Mouse (Mus musculus) heart, adult 2 months (tissue): ENCODE results near the gene Acap2.

ENCODE experiments used
- CTCF ChIP-seq: fragments of 200-600 bp; IDR thresholded peaks from 2 replicates; pipeline ENCODE4 v1.8.1; 2022; ENCODE audit warnings: antibody characterized with exemption, mild to moderate bottlenecking, moderate library complexity
- EP300 ChIP-seq: fragments of 200-500 bp; IDR thresholded peaks from 2 replicates; pipeline ENCODE4 v1.6.1; 2011; ENCODE audit warnings: low read depth, low read length, control low read depth; ENCODE audit not compliant: insufficient read depth
- POLR2A ChIP-seq: fragments of 200-500 bp; IDR thresholded peaks from 2 replicates; pipeline ENCODE4 v1.6.1; 2011; ENCODE audit warnings: mild to moderate bottlenecking, low read depth, low read length, control low read depth; ENCODE audit not compliant: insufficient read depth

DNA sequence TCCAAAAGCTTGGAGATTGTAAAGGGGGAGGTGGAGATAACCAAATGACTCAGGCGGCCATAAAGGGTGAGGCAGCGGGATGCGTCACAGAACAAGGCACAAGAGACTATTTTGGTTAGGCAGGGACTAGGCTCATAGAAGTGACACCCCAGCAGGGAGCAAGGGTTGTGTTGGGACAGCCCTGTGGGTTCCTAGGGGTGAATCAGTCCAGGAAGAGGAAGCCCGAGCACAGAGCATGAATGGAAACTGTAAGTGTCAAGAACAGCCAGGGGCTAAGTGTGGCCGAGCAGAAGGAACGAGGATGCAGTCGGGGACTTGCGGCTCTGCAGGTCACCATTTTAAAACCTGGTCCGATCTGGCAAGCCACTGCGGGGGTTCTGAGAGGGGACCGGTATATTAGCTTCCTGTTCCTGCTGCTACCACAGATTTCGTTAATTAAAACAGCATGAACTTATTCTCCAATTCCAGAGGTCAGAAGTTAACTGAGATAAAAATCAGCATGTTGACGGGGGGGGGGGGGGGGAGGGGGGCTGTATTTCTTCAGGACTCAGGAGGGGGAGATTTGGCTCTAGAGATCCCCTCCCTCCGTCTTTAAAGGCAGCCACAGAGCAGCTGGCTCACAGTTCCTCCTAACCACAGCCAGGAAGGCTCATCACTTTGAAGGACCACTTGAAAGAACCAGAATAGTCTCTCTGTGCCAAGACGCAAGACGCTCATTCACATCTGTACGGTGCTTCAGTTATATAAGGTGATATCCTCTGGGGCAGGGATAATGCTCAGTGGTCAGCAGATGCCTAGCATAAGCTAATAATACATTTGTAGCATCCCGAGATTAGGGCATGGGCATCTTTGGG is 34.6 kb upstream of the Acap2 start:
- no peak for TF ChIP-seq POLR2A
- TF ChIP-seq CTCF, result no peak
- no peak for TF ChIP-seq EP300
